Mouse (Mus musculus) stomach, postnatal 0 days (tissue): ENCODE measurements around the gene Cdon. TPM values are rescaled to one million over a fixed set of nuclear protein-coding genes. Genes with fewer than 3 reads are reported as not detected.
A peak's percentile ranks its signal among the peaks of the same experiment; 100 is the strongest.

Source experiments
- ATAC-seq: fragments of 200-750 bp; cut with Nextera tagmentation; 2 replicates; pipeline ENCODE4 v1.8.0; 2017; ENCODE audit not compliant: low FRiP score, low TSS enrichment
- DNase-seq: peaks from one replicate; pipeline ENCODE4 v3.0.0-alpha.2; 2016; ENCODE audit warnings: low spot score
- H3K27ac ChIP-seq: fragments of 300-500 bp; sonication (generic); replicated peaks from 2 replicates; pipeline ENCODE4 v1.5.1; 2014; ENCODE audit warnings: mild to moderate bottlenecking, control low read depth
- H3K27me3 ChIP-seq: fragments of 300-500 bp; sonication (generic); 2 replicates; pipeline ENCODE4 v1.6.1; 2014; ENCODE audit warnings: low read length; ENCODE audit not compliant: control insufficient read depth, insufficient read depth
- H3K36me3 ChIP-seq: fragments of 300-500 bp; sonication (generic); 2 replicates; pipeline ENCODE4 v1.6.1; 2014; ENCODE audit warnings: low read length, mixed read lengths; ENCODE audit not compliant: control insufficient read depth, insufficient read depth
- H3K4me1 ChIP-seq: fragments of 300-500 bp; sonication (generic); replicated peaks from 2 replicates; pipeline ENCODE4 v1.6.1; 2014; ENCODE audit warnings: antibody characterized with exemption; ENCODE audit not compliant: control insufficient read depth, insufficient read depth
- H3K4me2 ChIP-seq: fragments of 300-500 bp; sonication (generic); replicated peaks from 2 replicates; pipeline ENCODE4 v1.6.1; 2014; ENCODE audit warnings: low read depth, mild to moderate bottlenecking, control low read depth, moderate library complexity
- H3K4me3 ChIP-seq: fragments of 300-500 bp; sonication (generic); 2 replicates; pipeline ENCODE4 v1.5.1; 2014; ENCODE audit warnings: low read depth, low read length, control low read depth
- H3K9ac ChIP-seq: fragments of 300-500 bp; sonication (generic); 2 replicates; pipeline ENCODE4 v1.6.1; 2014; ENCODE audit warnings: mild to moderate bottlenecking, low read length, control low read depth, mixed read lengths
- H3K9me3 ChIP-seq: fragments of 300-500 bp; sonication (generic); 2 replicates; pipeline ENCODE4 v1.6.1; 2016; ENCODE audit warnings: low read length; ENCODE audit not compliant: control insufficient read depth
- CTCF ChIP-seq: IDR thresholded peaks from 2 replicates; pipeline ENCODE4 v1.5.1; 2016; ENCODE audit warnings: antibody characterized with exemption, low read depth, mild to moderate bottlenecking, moderate library complexity
- EP300 ChIP-seq: optimal IDR thresholded peaks from 2 replicates; pipeline ENCODE3; 2016; ENCODE audit warnings: antibody characterized with exemption
- WGBS: fragments of 180-500 bp; shearing (Covaris S2); extraction: QIAGEN DNeasy Blood & Tissue Kit; methylation state at CpG from one replicate; pipeline ENCODE4 v1.1.7; 2014; 5-methylcytosine and 5-hydroxymethylcytosine counted together
- polyA plus RNA-seq: library from polyadenylated mRNA; unstranded; fragments of >200 nt; fragmentation: Nextera tagmentation; extraction: Ambion mirVana; gene quantifications from 2 replicates; pipeline ENCODE4 v1.2.1, GENCODE M21; 2015

Cdon gene
- polyA plus RNA-seq, 1 experiment from 2014 or later = 2.7 TPM

DNA sequence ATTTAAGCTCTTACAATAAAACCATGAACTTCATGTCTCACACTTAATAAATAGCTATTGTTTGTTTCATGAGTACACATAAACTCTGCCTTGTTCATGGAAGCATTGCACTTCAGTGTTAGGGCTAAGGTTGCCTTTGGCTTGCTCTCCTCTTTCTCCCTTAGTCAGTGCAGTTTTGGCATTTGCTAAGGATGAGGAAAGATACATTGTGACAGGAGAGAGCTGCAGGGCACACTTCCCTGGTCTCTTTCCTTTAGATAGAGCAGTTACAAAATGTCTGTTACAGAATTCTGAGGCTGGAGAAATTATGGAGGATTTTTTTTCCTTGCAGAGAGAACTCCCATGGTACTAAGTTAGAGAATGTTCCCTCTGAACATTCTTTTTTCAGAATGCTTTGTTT, 18.8 kb downstream of the Cdon start:
- TF ChIP-seq CTCF (no peak), EP300 (no peak)
- no peak for ATAC-seq
- no peak overlapping the region for H3K9ac ChIP-seq
- H3K36me3 ChIP-seq = no peaks in the 10 kb centered on the region
- no peaks in the 10 kb centered on the region for H3K27me3 ChIP-seq
- no peak overlapping the region for H3K27ac ChIP-seq
- H3K4me3 ChIP-seq = no peak overlapping the region
- H3K4me1 ChIP-seq = no peaks in the 10 kb centered on the region
- H3K9me3 ChIP-seq = no peaks in the 10 kb centered on the region
- DNase-seq = no peak
- H3K4me2 ChIP-seq = no peak overlapping the region

DNA sequence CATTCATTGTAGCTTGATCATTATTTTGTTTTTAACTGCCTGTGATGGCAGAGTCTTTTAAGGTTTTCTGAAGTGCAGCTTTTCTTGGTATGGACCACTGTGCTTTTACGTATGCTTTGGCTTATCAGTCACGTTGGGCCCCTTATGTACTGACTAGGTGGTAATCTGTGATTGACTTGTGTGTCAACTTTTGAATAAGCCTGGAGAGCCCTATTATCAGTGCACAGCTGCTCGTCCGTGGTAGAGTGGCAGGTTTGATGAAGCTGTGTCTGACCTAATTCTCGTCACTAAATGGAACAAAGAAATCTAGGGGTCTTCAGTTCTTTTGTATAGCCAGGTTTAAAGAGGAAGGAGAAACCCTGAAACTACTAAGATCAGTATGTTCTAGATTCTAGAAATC, 21.5 kb downstream of the Cdon start:
- no peaks in the 10 kb centered on the region for H3K4me1 ChIP-seq
- no peaks in the 10 kb centered on the region for H3K36me3 ChIP-seq
- H3K4me3 ChIP-seq = no peak overlapping the region
- no peaks in the 10 kb centered on the region for H3K27me3 ChIP-seq
- TF ChIP-seq EP300 (no peak), CTCF (no peak)
- H3K4me2 ChIP-seq = no peak overlapping the region
- no peak for DNase-seq
- H3K9me3 ChIP-seq = no peaks in the 10 kb centered on the region
- no peak overlapping the region for H3K27ac ChIP-seq
- H3K9ac ChIP-seq = no peak overlapping the region
- WGBS = 47% methylated on average over 5 of the region's 5 CpGs
- ATAC-seq = no peak

DNA sequence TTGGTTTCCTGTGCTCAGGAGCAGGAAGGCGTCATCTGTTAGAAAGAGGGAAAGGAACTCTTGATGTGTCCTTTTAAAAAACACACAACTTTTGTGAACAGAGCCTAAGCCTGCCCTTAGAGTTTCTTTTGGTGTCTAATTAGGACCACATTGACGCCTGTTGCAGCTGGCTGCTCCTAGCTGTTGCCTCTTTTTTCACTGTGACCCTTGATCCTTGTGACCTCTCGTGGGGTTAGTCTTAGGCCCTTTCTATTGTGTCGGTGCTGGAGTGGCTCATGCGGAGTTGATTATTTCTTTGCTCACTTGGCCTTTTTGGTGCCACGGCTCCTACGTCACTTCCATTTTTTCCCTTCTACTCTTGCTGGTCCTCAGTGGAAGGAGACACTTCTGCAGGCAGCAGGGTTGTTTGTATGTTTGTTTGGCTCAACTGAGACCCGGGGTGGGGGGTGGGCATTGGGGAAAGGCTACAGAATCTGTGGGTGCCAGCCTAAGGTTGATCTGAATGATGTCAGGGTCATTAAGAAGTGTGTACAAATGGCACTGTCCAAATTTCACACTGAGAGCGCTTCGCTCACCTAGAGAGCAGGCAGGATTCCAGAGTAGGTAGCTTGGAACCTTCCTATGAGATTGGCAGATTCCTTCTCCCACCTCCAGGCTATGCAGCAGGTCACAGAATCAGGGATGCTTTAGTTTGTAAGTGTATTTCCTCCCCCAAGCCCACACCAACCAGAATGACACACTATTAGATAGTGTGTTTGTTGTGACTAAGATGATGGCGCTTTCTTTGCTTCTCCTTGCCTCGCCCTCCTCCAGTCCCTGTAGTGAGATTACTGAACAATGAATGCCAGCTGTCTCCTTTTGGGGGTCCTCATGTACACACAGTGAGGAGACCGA, 22.9 kb downstream of the Cdon start:
- DNase-seq (no peak), ATAC-seq (no peak)
- Histone ChIP-seq H3K27ac (no peak overlapping the region), H3K9ac (no peak overlapping the region), H3K9me3 (no peaks in the 10 kb centered on the region), H3K4me3 (no peak overlapping the region), H3K36me3 (no peaks in the 10 kb centered on the region), H3K4me2 (no peak overlapping the region), H3K4me1 (no peaks in the 10 kb centered on the region), H3K27me3 (no peaks in the 10 kb centered on the region)
- no peak for TF ChIP-seq CTCF
- TF ChIP-seq EP300 = no peak
- 67% methylated on average over 13 of the region's 13 CpGs for WGBS

DNA sequence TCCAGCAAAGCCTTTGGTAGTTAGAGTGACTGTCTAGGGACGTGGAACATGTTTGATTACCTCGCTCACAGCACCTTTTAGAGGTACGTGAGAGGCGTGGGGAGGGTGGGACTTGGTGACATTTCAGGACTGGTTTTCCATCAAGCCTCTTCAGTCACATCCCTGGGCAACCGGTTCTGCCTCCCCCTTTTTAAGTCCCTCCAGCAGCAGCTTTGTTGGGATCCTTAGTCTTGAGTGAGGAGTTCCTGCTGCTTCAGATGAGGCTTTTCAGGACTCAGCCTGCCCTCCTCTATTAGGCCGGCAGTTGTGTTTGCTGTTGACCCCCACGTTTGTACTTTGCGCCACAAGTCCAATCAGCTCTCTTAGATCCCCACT, 23.6 kb downstream of the Cdon start:
- H3K27ac ChIP-seq = no peak overlapping the region
- WGBS = 54% methylated on average over 8 of the region's 8 CpGs
- H3K4me2 ChIP-seq = no peak overlapping the region

DNA sequence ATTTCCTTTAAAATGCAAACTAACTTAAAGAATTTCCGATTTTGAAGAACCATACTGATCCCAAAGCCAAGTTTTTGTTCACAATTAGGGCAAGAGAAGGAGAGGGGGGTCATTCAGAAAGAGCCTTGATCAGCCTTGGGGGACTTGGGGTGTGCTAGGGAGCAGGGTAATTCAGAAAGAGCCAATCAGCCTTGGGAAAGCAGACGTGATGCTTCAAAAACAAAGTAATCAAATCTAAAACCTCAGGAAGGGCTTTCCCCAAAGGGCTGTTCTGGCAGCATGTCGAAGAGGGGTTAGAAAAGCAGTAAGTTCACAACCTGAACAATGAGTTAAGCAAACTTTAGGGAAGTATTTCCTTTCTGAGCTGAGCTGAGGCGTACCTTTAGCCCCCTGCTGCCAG, 26.0 kb downstream of the Cdon start:
- H3K4me2 ChIP-seq = no peak overlapping the region
- no peak overlapping the region for H3K4me3 ChIP-seq
- no peak overlapping the region for H3K27ac ChIP-seq
- ATAC-seq = no peak
- H3K9me3 ChIP-seq = no peaks in the 10 kb centered on the region
- H3K36me3 ChIP-seq = no peaks in the 10 kb centered on the region
- H3K4me1 ChIP-seq = no peaks in the 10 kb centered on the region
- DNase-seq = no peak
- no peak overlapping the region for H3K9ac ChIP-seq
- no peaks in the 10 kb centered on the region for H3K27me3 ChIP-seq
- TF ChIP-seq CTCF = no peak
- 55% methylated on average over 4 of the region's 4 CpGs for WGBS

More for the DNA sequence above, 23.6 kb downstream of the Cdon start:
- no peak for TF ChIP-seq CTCF
- H3K4me1 ChIP-seq = no peaks in the 10 kb centered on the region
- H3K9me3 ChIP-seq = no peaks in the 10 kb centered on the region
- ATAC-seq (0 out of 2 replicates have a peak, but pooled peaks have one; percentile 15), DNase-seq (no peak)
- H3K9ac ChIP-seq = no peak overlapping the region
- H3K36me3 ChIP-seq = no peaks in the 10 kb centered on the region
- no peak overlapping the region for H3K4me3 ChIP-seq
- H3K27me3 ChIP-seq = no peaks in the 10 kb centered on the region

DNA sequence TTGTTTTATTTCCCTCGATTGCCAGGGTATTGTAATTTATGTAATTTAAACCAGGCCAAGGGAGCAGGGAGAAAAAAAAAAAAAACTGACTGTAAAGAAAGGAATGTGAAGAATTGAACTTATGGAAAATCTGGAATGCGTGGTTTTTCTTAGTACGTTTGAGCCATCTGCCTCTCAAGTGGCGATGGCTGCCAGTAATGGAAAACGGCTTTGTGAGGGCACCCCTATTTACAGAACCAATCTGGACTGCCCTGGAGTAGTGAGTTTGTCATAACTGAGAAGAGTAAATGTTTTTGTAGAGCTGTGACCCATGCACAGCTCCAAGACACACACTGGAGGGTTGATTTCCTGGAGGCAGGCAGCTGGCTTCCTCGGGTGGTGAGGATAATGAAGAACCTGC, 32.4 kb downstream of the Cdon start:
- H3K9ac ChIP-seq = no peak overlapping the region
- H3K27ac ChIP-seq = no peak overlapping the region
- no peaks in the 10 kb centered on the region for H3K27me3 ChIP-seq
- DNase-seq (no peak), ATAC-seq (no peak)
- H3K4me3 ChIP-seq = no peak overlapping the region
- TF ChIP-seq EP300 = no peak
- peaks cover 13% of the 10 kb centered on the region; the same call in 1 of the 2 replicates for H3K36me3 ChIP-seq
- H3K4me2 ChIP-seq = no peak overlapping the region
- no peaks in the 10 kb centered on the region for H3K4me1 ChIP-seq
- WGBS = 47% methylated on average over 6 of the region's 6 CpGs
- no peaks in the 10 kb centered on the region for H3K9me3 ChIP-seq
